Mouse (Mus musculus): ENCODE measurements around the gene Hbs1l.

Gene Hbs1l

GRCm38 (mm10) chr10:21364946-21365345, 69.2 kb downstream of the Hbs1l start:
- no peak for DNase-seq

- no peak for DNase-seq
These were observed 70.1 kb downstream of the Hbs1l start for GRCm38 (mm10) chr10:21365897-21366296.

GRCm38 (mm10) chr10:21366471-21366870, 70.7 kb downstream of the Hbs1l start:
- no peak for DNase-seq

GRCm38 (mm10) chr10:21367481-21367880, 71.7 kb downstream of the Hbs1l start:
- no peak for DNase-seq

GRCm38 (mm10) chr10:21369586-21369985, 73.8 kb downstream of the Hbs1l start:
- DNase-seq: no peak

- DNase-seq: no peak
These were observed 76.5 kb downstream of the Hbs1l start for GRCm38 (mm10) chr10:21372271-21372670.

- DNase-seq: no peak
These were observed 81.1 kb downstream of the Hbs1l start, which contains the start of gene Aldh8a1 for GRCm38 (mm10) chr10:21376682-21377473. TSS of gene Aldh8a1 (plus strand) at chr10:21377291.

GRCm38 (mm10) chr10:21378196-21378944, 82.6 kb downstream of the Hbs1l start:
- peak; percentile 39 for DNase-seq

- DNase-seq: peak; percentile 61
These were observed 87.1 kb downstream of the Hbs1l start for GRCm38 (mm10) chr10:21382914-21383313.

GRCm38 (mm10) chr10:21385111-21385663, 89.4 kb downstream of the Hbs1l start:
- no peak for DNase-seq

GRCm38 (mm10) chr10:21389075-21389474, 93.3 kb downstream of the Hbs1l start:
- DNase-seq: no peak

- no peak for DNase-seq
These were observed 94.7 kb downstream of the Hbs1l start for GRCm38 (mm10) chr10:21390440-21390839.

- no peak for DNase-seq
These were observed 95.5 kb downstream of the Hbs1l start for GRCm38 (mm10) chr10:21391286-21391685.

- DNase-seq: no peak
These were observed 97.6 kb downstream of the Hbs1l start for GRCm38 (mm10) chr10:21393390-21393789.

- no peak for DNase-seq
These were observed 99.8 kb downstream of the Hbs1l start for GRCm38 (mm10) chr10:21395426-21396139.

GRCm38 (mm10) chr10:21398873-21399425, 103.2 kb downstream of the Hbs1l start:
- peak; percentile 31 for DNase-seq

- DNase-seq: no peak
These were observed 103.8 kb downstream of the Hbs1l start for GRCm38 (mm10) chr10:21399622-21400021.

GRCm38 (mm10) chr10:21400031-21400430, 104.3 kb downstream of the Hbs1l start:
- no peak for DNase-seq

- DNase-seq: no peak
These were observed 104.7 kb downstream of the Hbs1l start for GRCm38 (mm10) chr10:21400453-21400852.

GRCm38 (mm10) chr10:21401259-21401658, 105.5 kb downstream of the Hbs1l start:
- no peak for DNase-seq

- DNase-seq: no peak
These were observed 109.0 kb downstream of the Hbs1l start for GRCm38 (mm10) chr10:21404822-21405221.

GRCm38 (mm10) chr10:21405707-21406534, 110.1 kb downstream of the Hbs1l start:
- no peak for DNase-seq

Measured in right cerebral cortex, adult 18-20 months (tissue).